Mouse (Mus musculus): Measurements from ENCODE around the gene Cyp2d40. TPM values are rescaled to one million over a fixed set of nuclear protein-coding genes. Genes with fewer than 3 reads are reported as not detected.

The Cyp2d40 gene
- total and polyA plus RNA-seq, 3 experiments: not detected

GRCm38 (mm10) chr15:82795936-82796440 lies 32.0 kb upstream of the Cyp2d40 start:
- Histone ChIP-seq H3K36me3 (ENCODE audit: control insufficient read depth, insufficient read depth, low read length) (no peaks in the 10 kb centered on the region), H3K79me2 (replicated peaks; ENCODE audit: control insufficient read depth, insufficient read depth, low read length) (no peaks in the 10 kb centered on the region), H3K9ac (ENCODE audit: low read depth, low read length) (no peak overlapping the region), H3K27me3 (ENCODE audit: control insufficient read depth, insufficient read depth, low read length) (no peaks in the 10 kb centered on the region; the same call in 1 of the 2 replicates), H3K27ac (no peak overlapping the region), H3K4me3 (no peak overlapping the region), H3K4me1 (ENCODE audit: control insufficient read depth, insufficient read depth, low read length) (no peaks in the 10 kb centered on the region)
- no peak for DNase-seq
- 56% methylated on average over 3 of the region's 3 CpGs for WGBS
- TF ChIP-seq CTCF (IDR thresholded peaks at IDR 0.05) (no peak), EP300 (IDR thresholded peaks at IDR 0.05; ENCODE audit: insufficient read depth, low read depth, low read length) (no peak), POLR2A (IDR thresholded peaks at IDR 0.05; ENCODE audit: insufficient read depth, low read depth, low read length) (no peak)
- intact Hi-C loops (cut with DNase I): no loop called here

GRCm38 (mm10) chr15:82794277-82794676 lies 30.3 kb upstream of the Cyp2d40 start, which contains the start of gene Cyp2d26:
Gene Cyp2d26 (minus strand): TSS chr15:82794294.
- no peak within 1 kb of the TSS for H3K27ac ChIP-seq
- TF ChIP-seq POLR2A (IDR thresholded peaks at IDR 0.05; ENCODE audit: insufficient read depth, low read depth, low read length) (no peak), EP300 (IDR thresholded peaks at IDR 0.05; ENCODE audit: insufficient read depth, low read depth, low read length) (no peak), CTCF (IDR thresholded peaks at IDR 0.05) (no peak)
- intact Hi-C loops (cut with DNase I): no loop called here
- WGBS: 78% methylated on average over 5 of the region's 5 CpGs
- no peak for DNase-seq
- no peaks in the 10 kb centered on the region; the same call in 1 of the 2 replicates for H3K27me3 ChIP-seq (ENCODE audit: control insufficient read depth, insufficient read depth, low read length)
- no peaks in the 10 kb centered on the region for H3K36me3 ChIP-seq (ENCODE audit: control insufficient read depth, insufficient read depth, low read length)
- H3K4me3 ChIP-seq: no peak within 1 kb of the TSS
- no peaks in the 10 kb centered on the region for H3K79me2 ChIP-seq (replicated peaks; ENCODE audit: control insufficient read depth, insufficient read depth, low read length)
- H3K4me1 ChIP-seq (ENCODE audit: control insufficient read depth, insufficient read depth, low read length): no peaks in the 10 kb centered on the region
- no peak within 1 kb of the TSS for H3K9ac ChIP-seq (ENCODE audit: low read depth, low read length)

GRCm38 (mm10) chr15:82793868-82794267 lies 29.9 kb upstream of the Cyp2d40 start:
- no peaks in the 10 kb centered on the region; the same call in 1 of the 2 replicates for H3K27me3 ChIP-seq (ENCODE audit: control insufficient read depth, insufficient read depth, low read length)
- intact Hi-C loops (cut with DNase I): no loop called here
- H3K9ac ChIP-seq (ENCODE audit: low read depth, low read length): no peak overlapping the region
- no peaks in the 10 kb centered on the region for H3K36me3 ChIP-seq (ENCODE audit: control insufficient read depth, insufficient read depth, low read length)
- no peaks in the 10 kb centered on the region for H3K4me1 ChIP-seq (ENCODE audit: control insufficient read depth, insufficient read depth, low read length)
- TF ChIP-seq CTCF (IDR thresholded peaks at IDR 0.05) (no peak), POLR2A (IDR thresholded peaks at IDR 0.05; ENCODE audit: insufficient read depth, low read depth, low read length) (no peak)
- WGBS: 78% methylated on average over 6 of the region's 6 CpGs
- H3K79me2 ChIP-seq (replicated peaks; ENCODE audit: control insufficient read depth, insufficient read depth, low read length): no peaks in the 10 kb centered on the region
- no peak overlapping the region for H3K4me3 ChIP-seq
- DNase-seq: no peak
- no peak overlapping the region for H3K27ac ChIP-seq

- Histone ChIP-seq H3K27me3 (ENCODE audit: control insufficient read depth, insufficient read depth, low read length) (no peaks in the 10 kb centered on the region; the same call in 1 of the 2 replicates), H3K79me2 (replicated peaks; ENCODE audit: control insufficient read depth, insufficient read depth, low read length) (no peaks in the 10 kb centered on the region), H3K36me3 (ENCODE audit: control insufficient read depth, insufficient read depth, low read length) (no peaks in the 10 kb centered on the region), H3K4me1 (ENCODE audit: control insufficient read depth, insufficient read depth, low read length) (no peaks in the 10 kb centered on the region), H3K4me3 (no peak overlapping the region), H3K27ac (no peak overlapping the region), H3K9ac (ENCODE audit: low read depth, low read length) (no peak overlapping the region)
- no peak for DNase-seq
- intact Hi-C loops (cut with DNase I): no loop called here
- WGBS: 62% methylated on average over 1 of the region's 1 CpGs
- TF ChIP-seq EP300 (IDR thresholded peaks at IDR 0.05; ENCODE audit: insufficient read depth, low read depth, low read length) (no peak), CTCF (IDR thresholded peaks at IDR 0.05) (no peak), POLR2A (IDR thresholded peaks at IDR 0.05; ENCODE audit: insufficient read depth, low read depth, low read length) (no peak)
Observed at GRCm38 (mm10) chr15:82793454-82793853, 29.5 kb upstream of the Cyp2d40 start.

GRCm38 (mm10) chr15:82792566-82792965 lies 28.6 kb upstream of the Cyp2d40 start:
- H3K9ac ChIP-seq (ENCODE audit: low read depth, low read length): no peak overlapping the region
- intact Hi-C loops (cut with DNase I): no loop called here
- 90% methylated on average over 11 of the region's 11 CpGs for WGBS
- TF ChIP-seq POLR2A (IDR thresholded peaks at IDR 0.05; ENCODE audit: insufficient read depth, low read depth, low read length) (no peak), CTCF (IDR thresholded peaks at IDR 0.05) (no peak), EP300 (IDR thresholded peaks at IDR 0.05; ENCODE audit: insufficient read depth, low read depth, low read length) (no peak)
- no peaks in the 10 kb centered on the region for H3K79me2 ChIP-seq (replicated peaks; ENCODE audit: control insufficient read depth, insufficient read depth, low read length)
- no peak for DNase-seq
- no peak overlapping the region for H3K4me3 ChIP-seq
- no peaks in the 10 kb centered on the region for H3K4me1 ChIP-seq (ENCODE audit: control insufficient read depth, insufficient read depth, low read length)
- H3K27me3 ChIP-seq (ENCODE audit: control insufficient read depth, insufficient read depth, low read length): no peaks in the 10 kb centered on the region; the same call in 1 of the 2 replicates
- H3K27ac ChIP-seq: no peak overlapping the region
- H3K36me3 ChIP-seq (ENCODE audit: control insufficient read depth, insufficient read depth, low read length): no peaks in the 10 kb centered on the region

- no peak for TF ChIP-seq EP300 (IDR thresholded peaks at IDR 0.05; ENCODE audit: insufficient read depth, low read depth, low read length)
- no peak for TF ChIP-seq POLR2A (IDR thresholded peaks at IDR 0.05; ENCODE audit: insufficient read depth, low read depth, low read length)
- no peak for TF ChIP-seq CTCF (IDR thresholded peaks at IDR 0.05)
- H3K4me1 ChIP-seq (ENCODE audit: control insufficient read depth, insufficient read depth, low read length): no peaks in the 10 kb centered on the region
- no peak overlapping the region for H3K27ac ChIP-seq
- H3K4me3 ChIP-seq: no peak overlapping the region
- DNase-seq: no peak
- intact Hi-C loops (cut with DNase I): no loop called here
- no peak overlapping the region for H3K9ac ChIP-seq (ENCODE audit: low read depth, low read length)
- no peaks in the 10 kb centered on the region for H3K36me3 ChIP-seq (ENCODE audit: control insufficient read depth, insufficient read depth, low read length)
- H3K27me3 ChIP-seq (ENCODE audit: control insufficient read depth, insufficient read depth, low read length): no peaks in the 10 kb centered on the region
- H3K79me2 ChIP-seq (replicated peaks; ENCODE audit: control insufficient read depth, insufficient read depth, low read length): no peaks in the 10 kb centered on the region
- 68% methylated on average over 1 of the region's 1 CpGs for WGBS
Observed at GRCm38 (mm10) chr15:82784581-82784980, 20.6 kb upstream of the Cyp2d40 start.
